Mouse (Mus musculus) embryo, embryonic 10.5 days (tissue): Measurements from ENCODE around the gene Gadd45g.

ENCODE experiments used
- DNase-seq: peaks from one replicate; pipeline ENCODE4 v3.0.0-alpha.2; 2015; ENCODE audit warnings: low spot score

Gene Gadd45g

DNA sequence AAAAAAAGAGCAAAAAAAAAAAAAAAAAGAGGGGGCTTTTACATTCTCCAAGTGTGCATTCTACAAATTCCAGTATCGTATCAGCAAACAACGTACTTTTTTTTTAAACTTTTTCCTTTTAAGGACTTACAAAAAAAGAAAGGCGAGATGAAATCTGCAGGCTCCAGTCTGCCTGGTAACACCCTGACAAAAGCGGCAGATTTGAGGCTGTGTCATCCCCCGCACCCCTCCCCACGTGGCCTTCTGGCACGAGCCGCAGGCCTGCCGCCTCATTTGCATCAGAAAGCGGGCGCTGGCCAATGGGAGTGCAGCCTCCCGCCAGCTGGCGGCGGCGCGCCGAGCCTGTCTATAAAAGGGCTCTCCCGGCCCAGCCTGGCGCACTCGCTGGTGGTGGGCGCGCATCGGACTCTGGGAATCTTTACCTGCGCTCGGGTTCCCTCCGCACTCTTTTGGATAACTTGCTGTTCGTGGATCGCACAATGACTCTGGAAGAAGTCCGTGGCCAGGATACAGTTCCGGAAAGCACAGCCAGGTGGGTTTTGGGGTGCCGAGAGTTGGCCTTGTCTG, at the start of gene Gadd45g:
Gene Gadd45g (plus strand): TSS at position 378 of the 567 bp plus-strand sequence.
- DNase-seq, result peak; percentile 99

DNA sequence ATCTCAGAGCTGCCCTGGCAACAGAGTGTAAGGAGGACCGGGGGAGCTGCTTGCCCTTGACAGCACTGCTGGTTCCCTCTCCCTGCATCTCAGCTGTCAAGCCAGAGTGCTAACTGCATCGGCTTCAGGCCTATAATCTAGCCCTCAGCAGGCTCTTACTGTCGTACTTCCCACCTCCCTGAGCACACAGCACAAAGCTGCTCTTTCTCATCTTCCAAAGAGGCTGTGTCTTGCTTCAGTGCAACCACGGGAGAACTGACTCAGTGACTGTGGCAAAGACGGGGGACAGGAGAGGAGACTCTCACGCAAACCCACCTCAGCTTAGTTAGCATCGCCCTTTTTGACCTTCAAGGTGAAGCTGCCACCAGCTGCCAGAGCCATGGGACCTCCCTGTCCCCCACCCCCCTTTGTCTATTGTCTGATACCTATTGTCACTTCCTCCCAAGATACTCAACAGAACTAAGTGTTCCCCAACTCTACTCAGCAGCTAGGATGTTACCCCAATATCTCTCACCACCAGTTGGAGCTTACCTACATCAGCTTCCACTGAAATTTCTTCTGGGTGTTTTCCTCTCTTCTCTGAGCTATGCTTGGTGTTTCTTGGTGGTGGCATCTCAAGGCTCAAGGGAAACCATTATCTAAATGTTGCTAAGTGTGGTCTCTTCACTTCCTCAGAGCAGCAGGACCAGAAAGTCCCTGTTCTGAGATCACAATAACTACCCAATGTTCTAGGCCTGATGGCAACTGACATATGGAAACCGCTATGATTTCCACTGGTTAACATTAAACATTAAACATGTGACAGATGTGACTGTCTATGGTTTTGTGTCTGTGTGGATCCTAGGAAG, 48.4 kb upstream of the Gadd45g start:
- DNase-seq, result no peak

DNA sequence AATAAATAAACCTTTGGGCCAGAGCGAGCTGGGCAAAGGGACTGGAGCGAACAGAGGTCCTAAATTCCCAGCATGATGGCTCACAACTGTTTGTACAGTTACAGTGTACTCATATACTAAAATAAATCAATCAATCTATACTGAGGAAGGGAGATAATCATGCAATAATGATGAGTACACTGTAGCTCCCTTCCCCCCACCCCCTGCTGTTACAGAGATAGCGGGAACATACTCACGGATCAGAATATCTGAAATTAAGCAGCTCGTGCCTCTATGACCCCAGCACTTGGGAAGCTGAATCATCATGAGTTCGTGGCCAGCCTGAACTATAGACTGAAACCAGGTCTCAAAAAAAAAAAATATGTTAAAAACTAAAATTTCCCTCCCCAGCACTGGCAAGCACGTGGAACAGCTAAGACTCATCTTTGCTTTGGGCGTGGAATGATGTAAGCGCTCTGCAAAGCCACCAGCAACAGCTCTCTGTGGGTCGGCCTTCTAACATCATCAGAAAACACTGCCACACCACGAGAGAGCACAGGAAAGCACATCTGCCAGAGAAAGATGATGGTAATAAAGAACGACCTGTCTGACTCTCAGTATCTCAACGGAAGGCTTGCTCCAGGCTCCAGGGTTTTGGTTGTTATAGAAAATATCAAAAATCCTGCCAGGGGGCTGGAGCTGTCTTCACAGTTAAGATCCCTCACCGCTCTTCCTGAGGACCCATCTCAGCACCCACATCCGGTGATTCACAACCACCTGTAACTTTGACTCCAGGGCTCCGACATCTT, 46.5 kb upstream of the Gadd45g start:
- no peak for DNase-seq

DNA sequence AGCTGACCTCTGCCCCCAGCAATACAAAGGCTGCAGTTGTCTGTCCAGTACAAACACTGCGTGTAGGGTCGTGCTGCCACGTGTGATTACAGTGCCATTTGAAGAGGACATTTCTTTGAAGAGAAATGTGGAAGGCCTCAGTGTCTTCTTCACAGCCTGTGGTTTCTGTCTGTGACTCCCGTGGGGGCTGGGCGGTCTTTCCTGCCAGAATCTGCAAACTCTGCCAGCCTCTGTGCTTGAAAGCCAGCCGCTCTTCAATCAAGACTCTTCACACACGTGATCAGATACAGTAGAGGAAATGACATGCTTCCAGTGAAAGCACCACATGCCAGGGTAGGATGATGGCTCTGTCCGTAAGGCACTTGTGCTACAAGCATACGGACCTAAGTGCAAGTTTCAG, 45.6 kb upstream of the Gadd45g start:
- DNase-seq, result no peak

DNA sequence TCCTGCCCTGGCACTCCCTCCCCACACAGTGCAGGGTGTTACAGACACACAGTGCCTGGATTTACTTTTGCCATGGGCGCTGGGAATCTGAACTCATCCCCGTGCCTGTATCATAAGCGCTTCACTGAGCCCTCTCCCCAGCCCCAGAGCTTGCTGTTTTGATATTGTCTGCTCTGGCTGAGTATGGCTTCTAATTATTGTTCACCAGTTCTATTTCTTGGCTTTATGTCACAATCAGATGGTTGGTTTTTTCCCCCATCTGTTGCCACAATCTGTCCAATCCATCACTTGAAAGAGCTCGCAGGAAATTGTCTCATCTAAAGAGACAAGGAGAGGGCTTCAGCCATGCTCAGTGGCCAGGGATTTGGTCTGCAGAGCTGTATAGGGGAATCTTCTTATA, 40.8 kb upstream of the Gadd45g start:
- DNase-seq, result no peak

DNA sequence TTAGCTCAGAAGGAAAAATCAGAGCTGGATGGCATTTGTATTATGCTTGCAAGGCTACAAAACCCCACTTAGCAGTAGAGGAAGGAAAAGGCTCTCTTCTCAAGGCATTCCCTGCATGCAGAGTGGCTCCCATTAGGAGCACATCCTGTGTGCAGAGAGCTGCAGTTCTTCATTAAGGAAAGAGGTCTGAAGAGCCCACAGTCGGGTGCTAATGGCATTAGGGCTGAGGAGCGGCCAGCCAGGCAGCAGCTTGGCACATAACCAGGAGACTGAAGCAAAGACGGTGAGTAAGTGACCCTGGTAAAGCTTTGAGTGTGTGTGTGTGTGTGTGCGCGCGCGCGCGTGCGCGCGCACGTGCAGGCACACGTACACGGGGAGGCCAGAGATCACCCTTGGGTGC, 40.3 kb upstream of the Gadd45g start:
- no peak for DNase-seq

DNA sequence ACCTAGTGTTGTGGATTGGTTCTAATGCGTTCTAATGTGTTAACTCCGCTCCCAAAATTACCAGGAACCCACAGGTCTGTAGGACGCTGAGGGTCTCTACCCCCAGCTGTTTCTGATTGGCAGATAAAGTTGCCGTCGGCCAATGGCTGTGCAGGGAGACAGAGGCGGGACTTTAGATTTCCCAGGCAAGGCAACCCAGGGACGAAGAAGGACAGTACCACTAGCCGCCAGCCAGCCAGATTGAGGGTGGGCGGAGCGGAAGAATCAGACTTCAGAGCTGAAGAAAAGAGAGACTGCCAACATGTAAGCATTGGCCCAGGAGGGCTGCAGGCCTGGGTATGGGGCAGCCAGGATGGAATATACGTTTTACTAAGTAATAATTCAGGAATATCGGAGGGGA, 38.3 kb upstream of the Gadd45g start:
- peak; percentile 63 for DNase-seq

DNA sequence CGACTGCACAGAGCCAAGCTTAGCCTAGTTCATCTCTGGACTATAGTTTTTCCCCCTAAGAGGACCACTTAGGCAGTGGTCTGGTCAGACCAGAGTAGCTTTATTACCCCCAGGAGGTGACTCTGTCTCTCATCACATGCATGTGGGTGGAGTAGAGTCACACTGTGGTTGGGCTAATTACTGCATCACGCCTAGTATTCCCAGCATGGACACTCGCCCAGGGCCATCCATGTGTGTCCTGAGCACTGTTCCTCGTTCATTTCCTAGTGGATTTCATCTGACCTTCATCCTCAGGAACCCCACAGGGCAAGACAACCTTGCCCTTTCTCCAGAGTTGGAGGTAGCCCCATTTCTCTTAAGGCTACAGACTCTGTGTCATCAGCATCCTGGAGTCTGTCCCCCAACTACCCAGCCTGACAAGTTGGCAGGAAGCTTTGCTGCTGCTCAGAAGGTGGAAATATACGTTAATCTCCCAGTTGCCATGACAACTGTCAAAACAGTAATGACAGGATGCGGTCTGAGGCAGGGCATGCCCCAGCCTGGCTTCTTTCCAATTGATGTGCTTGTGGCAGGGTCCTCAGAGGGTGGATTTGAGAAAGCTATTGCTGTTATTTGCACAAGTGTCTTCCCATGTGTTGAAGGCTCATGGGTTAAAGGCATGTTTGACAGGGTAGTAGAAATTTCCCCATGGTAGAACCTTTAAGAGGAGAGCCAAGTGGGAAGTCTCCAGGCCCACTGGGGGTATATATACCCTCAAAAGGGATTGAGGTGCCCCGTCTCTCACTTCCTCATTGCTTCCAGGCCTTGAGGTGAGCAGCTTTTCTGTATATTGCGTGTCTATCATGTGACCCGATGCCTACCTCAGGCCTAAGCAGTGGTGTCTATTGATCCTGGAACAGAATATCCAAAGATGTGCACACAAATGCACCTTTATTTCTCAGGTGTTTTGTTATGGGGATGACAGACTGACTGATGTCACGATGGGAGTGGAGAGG, 32.6 kb upstream of the Gadd45g start:
- DNase-seq, result peak; percentile 63

DNA sequence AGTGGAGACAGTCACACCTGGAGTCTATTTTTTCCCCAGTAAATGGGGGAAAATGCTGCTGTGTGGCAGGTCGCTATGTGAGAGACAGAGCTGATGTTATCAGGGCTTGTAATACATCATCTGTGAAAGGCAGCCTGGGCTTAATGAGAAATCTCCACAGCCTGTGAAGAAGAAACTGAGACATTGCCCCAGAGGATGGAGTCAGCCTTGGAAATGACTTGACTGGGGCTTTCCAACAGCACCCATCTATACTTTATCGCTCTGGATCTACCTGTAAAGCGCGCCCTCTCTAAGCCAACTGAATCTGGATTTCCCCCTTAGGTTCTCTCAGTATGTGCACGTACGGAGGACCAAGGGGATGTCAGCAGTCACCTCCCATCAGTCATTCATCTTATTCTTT, 31.8 kb upstream of the Gadd45g start:
- no peak for DNase-seq

DNA sequence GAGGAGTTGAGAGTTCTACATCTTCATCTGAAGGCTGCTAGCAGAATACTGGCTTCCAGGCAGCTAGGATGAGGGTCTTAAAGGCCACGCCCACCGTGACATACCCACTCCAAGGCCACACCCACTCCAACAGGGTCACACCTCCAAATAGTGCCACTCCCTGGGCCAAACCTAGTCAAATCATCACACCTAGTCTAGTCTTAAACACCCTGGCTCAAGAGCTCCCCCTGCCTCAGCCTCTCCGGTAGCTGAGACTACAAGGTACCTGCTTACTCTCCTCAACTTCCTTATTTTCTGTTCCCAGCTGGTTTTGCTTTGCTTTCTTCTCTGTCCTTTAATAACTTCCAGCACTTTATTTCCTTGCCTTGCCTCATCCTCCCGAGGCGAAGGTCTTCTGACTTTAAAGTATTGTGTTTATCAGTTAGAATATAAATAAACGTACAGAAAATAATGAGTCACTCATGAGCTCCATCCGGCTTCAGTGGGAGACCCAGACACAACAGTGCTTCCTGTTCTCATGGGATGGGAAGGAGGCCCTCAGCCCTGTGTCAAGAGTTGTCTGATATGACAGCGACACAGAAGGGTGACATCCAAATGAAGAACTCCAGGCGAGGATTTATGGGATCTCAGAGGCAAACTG, 30.5 kb upstream of the Gadd45g start:
- DNase-seq, result no peak

DNA sequence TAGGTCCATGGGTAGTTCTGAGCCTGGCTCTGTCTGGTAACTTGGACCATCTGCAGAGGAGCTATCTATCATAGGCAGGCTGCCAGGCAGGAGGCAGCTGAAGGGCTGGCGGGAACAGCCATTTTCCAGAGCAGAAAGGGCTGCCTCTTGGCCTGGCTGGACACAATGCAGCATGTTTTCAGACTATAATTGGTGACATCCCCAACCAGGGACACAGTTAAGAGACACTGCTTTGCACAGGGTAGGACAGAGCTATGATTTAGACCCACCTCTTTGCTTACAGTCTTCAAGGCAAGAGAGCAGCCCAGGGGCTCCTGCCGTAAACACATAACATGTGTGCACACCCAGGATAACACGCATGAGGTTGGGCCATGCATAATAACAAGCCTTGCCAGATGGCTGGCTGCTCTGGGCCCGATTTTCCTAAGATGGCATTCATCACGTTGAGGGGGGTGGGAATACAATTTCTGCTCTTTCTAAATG, 29.9 kb upstream of the Gadd45g start:
- no peak for DNase-seq

DNA sequence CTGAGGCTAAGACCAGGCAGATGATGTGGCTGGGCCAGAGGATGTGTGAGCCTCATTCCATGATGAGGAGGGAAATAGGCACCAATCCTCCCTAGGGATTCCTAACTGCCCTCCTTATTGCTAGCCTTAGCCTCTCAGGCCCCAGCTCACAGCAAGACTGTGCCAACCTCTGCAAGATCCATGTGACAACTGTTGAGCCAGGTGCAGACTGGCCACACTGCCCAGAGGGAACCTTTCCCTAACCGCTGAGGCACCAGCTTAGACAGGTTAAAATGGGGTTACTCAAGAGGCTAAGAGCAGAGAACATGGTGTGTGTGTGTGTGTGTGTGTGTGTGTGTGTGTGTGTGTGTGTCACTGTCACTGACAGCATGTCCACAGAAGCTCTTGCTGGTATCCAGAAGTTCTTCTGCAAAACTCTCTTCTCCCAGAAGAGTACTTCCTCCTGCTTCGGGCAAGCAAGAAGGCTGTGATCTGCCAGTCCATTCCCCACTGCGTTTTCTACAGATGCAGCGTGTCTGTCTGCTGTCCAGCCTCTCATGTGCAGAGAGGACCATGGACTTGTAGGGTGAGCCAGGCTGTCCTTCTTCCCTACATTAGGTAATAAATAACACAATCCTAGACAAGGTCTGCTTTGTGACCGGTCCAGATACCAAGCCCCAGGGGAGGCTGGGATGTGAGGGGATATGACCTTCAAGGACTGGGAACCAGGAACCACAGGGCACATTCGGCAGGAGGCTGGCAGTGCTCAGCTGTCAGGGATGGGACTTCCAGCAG, 28.1 kb upstream of the Gadd45g start:
- no peak for DNase-seq

DNA sequence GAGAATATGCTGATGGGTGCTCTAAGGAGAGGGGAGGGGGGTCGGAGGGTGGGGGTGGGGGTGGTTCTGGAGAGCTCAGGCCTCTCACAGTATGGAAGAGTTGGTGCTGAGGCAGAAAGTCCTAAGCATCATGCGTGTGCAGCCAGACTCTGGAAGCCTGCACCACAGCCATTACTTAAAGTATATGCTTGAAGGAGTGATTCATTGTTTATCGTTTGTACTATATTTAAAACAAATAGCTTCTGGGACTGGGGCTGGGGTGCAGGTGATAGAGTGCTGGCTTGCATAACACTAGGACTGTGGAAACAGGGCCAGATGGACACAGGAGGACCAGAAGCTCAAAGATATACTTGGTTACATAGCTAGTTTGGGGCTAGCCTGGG, 27.5 kb upstream of the Gadd45g start:
- no peak for DNase-seq

DNA sequence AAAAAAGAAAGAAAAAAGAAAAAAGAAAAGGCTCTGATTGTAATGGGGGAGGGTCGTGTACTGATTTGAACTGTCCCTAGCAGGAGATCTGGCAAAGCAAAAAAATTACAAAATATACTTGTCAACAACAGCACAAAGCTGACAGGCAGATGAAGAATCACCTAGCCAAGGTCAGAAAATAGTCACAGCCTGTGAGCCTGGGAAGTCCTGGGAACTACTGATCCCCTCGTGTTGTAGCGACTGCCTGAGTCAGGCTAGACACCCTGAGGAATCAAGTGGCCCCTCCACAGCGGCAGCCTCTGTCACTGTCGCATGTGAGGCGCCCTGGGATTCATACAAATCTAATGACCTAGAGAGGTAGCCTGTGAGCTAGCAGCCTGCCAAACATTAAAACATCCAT, 27.1 kb upstream of the Gadd45g start:
- DNase-seq, result no peak

DNA sequence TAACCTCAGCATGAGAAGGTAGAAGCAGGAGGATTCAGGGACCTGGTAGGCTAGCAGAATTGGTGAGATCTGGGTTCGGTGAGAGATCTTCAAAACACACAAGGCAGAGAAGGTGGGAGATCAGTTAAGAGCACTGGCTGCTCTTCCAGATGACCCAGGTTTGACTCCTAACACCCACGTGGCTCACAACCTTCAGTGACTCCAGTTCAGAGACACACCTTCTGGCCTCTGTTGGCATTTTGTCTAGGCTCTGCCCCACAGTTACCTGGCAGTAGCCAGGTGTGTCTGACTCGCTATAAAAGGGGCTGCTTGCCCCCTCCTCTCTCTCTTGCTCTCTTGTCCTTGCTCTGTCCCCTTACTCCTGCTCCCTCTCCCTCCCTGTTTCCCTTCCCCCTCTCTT, 24.5 kb upstream of the Gadd45g start:
- DNase-seq, result no peak

DNA sequence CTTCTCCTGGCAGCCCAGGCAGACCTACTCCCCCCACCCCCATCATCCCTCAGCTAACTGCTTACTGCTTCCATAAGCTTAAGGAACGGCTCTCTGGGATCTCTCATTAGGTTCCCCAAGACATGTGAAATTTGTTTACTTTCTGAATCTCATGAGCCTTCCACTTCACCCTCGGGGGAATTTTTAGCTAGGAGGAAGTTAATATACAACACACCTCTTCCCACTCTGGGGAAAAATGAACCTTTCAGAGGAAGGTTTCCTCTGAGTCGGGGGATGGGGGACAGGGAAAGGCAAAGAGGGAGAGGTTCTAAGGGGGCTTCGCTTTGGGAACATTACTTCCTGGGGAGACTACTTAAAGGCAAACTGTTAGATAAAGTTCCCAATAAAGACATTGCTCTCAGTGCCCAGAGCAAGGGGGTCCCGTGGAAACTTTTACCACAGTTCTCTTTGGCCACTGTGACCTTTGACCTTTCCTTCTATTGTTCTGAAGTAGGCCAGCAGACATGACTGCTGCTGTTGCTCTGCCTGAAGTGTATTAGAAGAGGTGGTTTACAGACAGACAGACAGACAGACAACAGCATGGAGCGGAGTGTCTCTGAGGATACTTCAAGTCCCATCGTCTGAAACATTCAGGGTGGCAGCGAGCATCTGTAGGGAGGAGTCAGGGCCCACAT, 22.5 kb upstream of the Gadd45g start:
- no peak for DNase-seq

DNA sequence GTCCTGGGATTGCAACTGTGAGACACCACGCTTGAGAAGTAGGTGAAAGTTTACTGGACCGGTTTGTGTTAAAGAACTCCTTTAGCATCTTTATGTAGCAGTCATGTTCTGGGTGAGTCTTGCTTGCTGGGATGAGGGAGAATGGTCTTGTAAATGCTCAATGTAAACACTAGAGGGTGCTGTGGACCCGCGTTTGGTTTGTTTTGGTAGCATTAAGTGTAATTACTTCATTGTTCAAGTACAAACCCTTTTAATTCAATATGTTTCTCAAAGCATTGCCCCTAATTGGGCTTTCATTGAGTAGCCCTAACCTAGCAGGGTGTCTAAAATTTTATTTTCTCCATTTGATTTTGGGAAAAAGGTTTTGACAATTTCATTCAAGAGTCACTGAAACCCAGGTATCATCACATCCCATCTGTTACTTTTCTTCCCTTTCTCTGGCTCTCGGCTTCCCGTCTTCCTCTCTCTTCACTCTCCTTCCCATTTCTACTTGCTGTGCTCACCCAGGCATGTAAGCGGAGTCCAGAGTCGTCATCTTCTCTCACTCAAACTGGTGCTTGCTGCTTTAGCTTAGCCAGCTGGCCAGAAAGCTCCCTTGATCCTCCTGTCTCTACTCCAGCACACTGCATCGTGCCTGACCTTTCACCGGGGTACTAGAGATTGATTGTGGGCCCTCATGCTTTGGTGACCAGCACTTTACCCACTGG, 15.6 kb upstream of the Gadd45g start:
- DNase-seq, result peak; percentile 81

DNA sequence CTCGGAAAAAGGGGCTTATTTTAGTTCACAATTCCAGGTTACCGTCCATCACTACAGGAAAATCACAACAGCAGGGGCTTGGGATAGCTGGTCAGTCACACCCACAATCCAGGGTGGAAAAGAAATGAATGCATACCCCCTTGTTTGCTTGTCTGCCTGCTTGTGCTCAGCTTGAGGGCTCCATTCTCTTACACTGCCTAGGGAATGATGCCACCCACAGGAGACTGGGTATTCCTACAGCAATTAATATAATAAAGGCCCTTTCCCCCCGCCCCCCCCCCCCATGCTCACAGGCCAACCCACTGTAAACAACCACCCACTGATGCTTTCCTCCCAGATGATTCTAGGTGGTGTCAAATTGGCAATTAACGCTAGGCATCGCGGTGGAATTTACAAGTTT, 14.0 kb upstream of the Gadd45g start:
- no peak for DNase-seq

DNA sequence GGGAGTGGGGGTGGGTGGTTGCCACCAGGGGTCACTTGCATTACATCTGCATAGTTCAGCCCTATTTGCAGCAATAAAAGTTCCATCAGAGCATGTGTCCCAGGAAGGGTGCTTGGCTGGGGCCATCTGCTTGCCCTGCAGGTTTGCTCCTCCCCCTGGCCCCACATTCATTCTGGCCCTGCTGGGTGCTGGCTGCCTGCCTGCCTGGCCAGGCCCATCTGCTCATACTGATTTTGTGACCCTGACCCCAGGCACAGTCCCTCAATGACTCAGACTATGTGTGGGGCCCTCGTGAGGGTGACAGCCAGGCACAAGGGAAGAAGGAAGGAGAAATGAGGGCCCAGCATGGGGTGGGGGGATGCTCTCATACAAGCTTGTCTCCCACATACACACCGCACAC, 12.9 kb upstream of the Gadd45g start:
- no peak for DNase-seq
